Mouse (Mus musculus): ENCODE data around the gene Adam11.

- no peak for TF ChIP-seq CTCF (IDR thresholded peaks at IDR 0.05; ENCODE audit: extremely low read depth, insufficient read length, insufficient replicate concordance, low read depth, low read length)
- TF ChIP-seq POLR2A (IDR thresholded peaks at IDR 0.05; ENCODE audit: low read depth, low read length), result no peak
Measured at GRCm38 (mm10) chr11:102778597-102778996, 17.4 kb downstream of the Adam11 start.
